Mouse (Mus musculus): ENCODE data around the gene Tubg2. TPM values are rescaled to one million over a fixed set of nuclear protein-coding genes. Genes with fewer than 3 reads are reported as not detected.

Gene Tubg2
- polyA plus RNA-seq, 1 experiment from 2014 or later = 5.7 TPM

GRCm38 (mm10) chr11:101200986-101201385 lies 45.3 kb downstream of the Tubg2 start:
- Histone ChIP-seq H3K27me3 (replicated peaks; ENCODE audit: low read depth, poor library complexity, severe bottlenecking) (no peaks in the 10 kb centered on the region), H3K4me3 (no peak overlapping the region), H3K9me3 (no peaks in the 10 kb centered on the region), H3K36me3 (replicated peaks) (peaks cover 79% of the 10 kb centered on the region), H3K27ac (replicated peaks) (no peak overlapping the region), H3K4me1 (no peaks in the 10 kb centered on the region)
- WGBS = 35% methylated on average over 7 of the region's 7 CpGs
- no peak for DNase-seq (ENCODE audit: low spot score)

Small RNAs within 50 kb of the gene (microRNA-seq; reads per million reads assigned to microRNA genes)
- not detected for gene Gm27626

Other genes with a start within 250 kb of the Tubg2 start
- 22.5 and 22.8 TPM in 2 replicates for gene Stat3, start 216.4 kb upstream of the Tubg2 start, polyA plus RNA-seq (2016; fragmentation: Nextera tagmentation; extraction: Ambion mirVana)
- gene Cavin1, start 185.0 kb upstream of the Tubg2 start, polyA plus RNA-seq (2016; fragmentation: Nextera tagmentation; extraction: Ambion mirVana) = 20.6 and 23.5 TPM in 2 replicates
- 30.1 and 30.5 TPM in 2 replicates for gene Atp6v0a1, start 146.5 kb upstream of the Tubg2 start, polyA plus RNA-seq (2016; fragmentation: Nextera tagmentation; extraction: Ambion mirVana)
- 7.4 and 8.9 TPM in 2 replicates for gene Naglu, start 85.9 kb upstream of the Tubg2 start, polyA plus RNA-seq (2016; fragmentation: Nextera tagmentation; extraction: Ambion mirVana)
- gene Hsd17b1, start 77.5 kb upstream of the Tubg2 start, polyA plus RNA-seq (2016; fragmentation: Nextera tagmentation; extraction: Ambion mirVana) = 0.21 TPM in 1 of 2 replicates, not detected in the other
- gene Coasy, start 73.3 kb upstream of the Tubg2 start, polyA plus RNA-seq (2016; fragmentation: Nextera tagmentation; extraction: Ambion mirVana) = 48.7 and 51.1 TPM in 2 replicates
- gene Mlx, start 68.6 kb upstream of the Tubg2 start, polyA plus RNA-seq (2016; fragmentation: Nextera tagmentation; extraction: Ambion mirVana) = 40.6 and 41.0 TPM in 2 replicates
- gene Psmc3ip, start 60.5 kb upstream of the Tubg2 start, polyA plus RNA-seq (2016; fragmentation: Nextera tagmentation; extraction: Ambion mirVana) = 69.5 and 72.3 TPM in 2 replicates
- 19.7 and 20.2 TPM in 2 replicates for gene Retreg3, start 36.0 kb upstream of the Tubg2 start, polyA plus RNA-seq (2016; fragmentation: Nextera tagmentation; extraction: Ambion mirVana)
- gene Tubg1, start 36.0 kb upstream of the Tubg2 start, polyA plus RNA-seq (2016; fragmentation: Nextera tagmentation; extraction: Ambion mirVana) = 135 and 142 TPM in 2 replicates
- gene Cntnap1, start 14.6 kb downstream of the Tubg2 start, polyA plus RNA-seq (2016; fragmentation: Nextera tagmentation; extraction: Ambion mirVana) = 0.23 and 0.31 TPM in 2 replicates
- 3.7 and 4.0 TPM in 2 replicates for gene Plekhh3, start 15.4 kb downstream of the Tubg2 start, polyA plus RNA-seq (2016; fragmentation: Nextera tagmentation; extraction: Ambion mirVana)
- gene Ccr10, start 19.5 kb downstream of the Tubg2 start, polyA plus RNA-seq (2016; fragmentation: Nextera tagmentation; extraction: Ambion mirVana) = 0.16 TPM in 1 of 2 replicates, not detected in the other
- 13.3 and 14.5 TPM in 2 replicates for gene Ezh1, start 70.6 kb downstream of the Tubg2 start, polyA plus RNA-seq (2016; fragmentation: Nextera tagmentation; extraction: Ambion mirVana)
- 66.4 and 68.4 TPM in 2 replicates for gene Ramp2, start 90.1 kb downstream of the Tubg2 start, polyA plus RNA-seq (2016; fragmentation: Nextera tagmentation; extraction: Ambion mirVana)
- 124 TPM in 2 replicates for gene Vps25, start 97.8 kb downstream of the Tubg2 start, polyA plus RNA-seq (2016; fragmentation: Nextera tagmentation; extraction: Ambion mirVana)
- 6.0 and 8.3 TPM in 2 replicates for gene Wnk4, start 104.7 kb downstream of the Tubg2 start, polyA plus RNA-seq (2016; fragmentation: Nextera tagmentation; extraction: Ambion mirVana)
- 1.3 and 1.4 TPM in 2 replicates for gene Cntd1, start 123.1 kb downstream of the Tubg2 start, polyA plus RNA-seq (2016; fragmentation: Nextera tagmentation; extraction: Ambion mirVana)
- gene Coa3, start 123.2 kb downstream of the Tubg2 start, polyA plus RNA-seq (2016; fragmentation: Nextera tagmentation; extraction: Ambion mirVana) = 200 and 203 TPM in 2 replicates
- gene Becn1, start 146.4 kb downstream of the Tubg2 start, polyA plus RNA-seq (2016; fragmentation: Nextera tagmentation; extraction: Ambion mirVana) = 141 and 154 TPM in 2 replicates
- 189 and 203 TPM in 2 replicates for gene Psme3, start 160.3 kb downstream of the Tubg2 start, polyA plus RNA-seq (2016; fragmentation: Nextera tagmentation; extraction: Ambion mirVana)
- 2.6 and 3.4 TPM in 2 replicates for gene Aoc2, start 169.2 kb downstream of the Tubg2 start, polyA plus RNA-seq (2016; fragmentation: Nextera tagmentation; extraction: Ambion mirVana)
- 0.04 TPM in 1 of 2 replicates, not detected in the other for gene Aoc3, start 174.7 kb downstream of the Tubg2 start, polyA plus RNA-seq (2016; fragmentation: Nextera tagmentation; extraction: Ambion mirVana)
- gene G6pc, start 211.7 kb downstream of the Tubg2 start, polyA plus RNA-seq (2016; fragmentation: Nextera tagmentation; extraction: Ambion mirVana) = not detected in 2 replicates

All from embryonic facial prominence, embryonic 10.5 days (tissue).